Comparison of ENCODE assay signal across 23 mouse cellular contexts in the genomic region with DNA sequence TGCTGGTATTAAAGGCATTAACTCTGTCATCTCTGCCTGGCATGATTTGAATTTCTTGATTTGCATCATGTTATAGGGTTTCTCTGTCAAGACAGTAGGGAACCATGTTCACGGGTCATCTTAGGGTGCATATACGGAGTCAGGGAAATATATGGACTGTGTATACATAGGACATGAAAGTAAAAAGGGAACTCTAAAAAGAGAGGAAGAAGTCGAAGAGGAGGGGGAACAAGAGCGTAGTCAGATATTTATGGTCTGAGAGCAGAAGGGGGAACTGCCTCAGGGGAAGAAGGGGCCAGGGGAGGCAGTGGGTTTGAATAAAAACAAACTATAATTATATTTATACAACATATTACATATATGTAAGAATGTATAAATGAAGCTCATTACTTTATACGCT. TPM values are rescaled to one million over a fixed set of nuclear protein-coding genes. Genes with fewer than 3 reads are reported as not detected.
A peak's percentile ranks its signal among the peaks of the same experiment; 100 is the strongest.
DNase-seq lines count a peak whose midpoint lies in the region; ATAC-seq and TF ChIP-seq lines count a peak whose summit lies in the region.
"Had no signal": no experiment of that assay in that cellular context is flagged by ENCODE, and none has a peak within 500 bp of the region (broad histone marks: within the 10 kb centered on the region; RNA-seq: fewer than 3 reads in every experiment).

No protein-coding gene starts in this region.

- H3K27me3 ChIP-seq in liver, postnatal 0 days (ENCODE audit: insufficient read depth, low read length), result no peaks in the 10 kb centered on the region
- no peaks in the 10 kb centered on the region for H3K27me3 ChIP-seq in small intestine, adult 2 months (ENCODE audit: control insufficient read depth, insufficient read depth, low read length)
- no peaks in the 10 kb centered on the region for H3K27me3 ChIP-seq in embryonic facial prominence, embryonic 10.5 days (replicated peaks; ENCODE audit: low read depth, poor library complexity, severe bottlenecking)
- no peaks in the 10 kb centered on the region for H3K27me3 ChIP-seq in lung, postnatal 0 days (replicated peaks; ENCODE audit: insufficient read depth, low read length)
- no peaks in the 10 kb centered on the region for H3K27me3 ChIP-seq in intestine, postnatal 0 days (replicated peaks; ENCODE audit: control insufficient read depth, insufficient read depth, low read length)
- H3K27me3 ChIP-seq: heart, embryonic 12.5 days; lung, embryonic 15.5 days; midbrain, embryonic 12.5 days had no signal

- no peak for TF ChIP-seq POLR2A in bone marrow, adult 2 months (IDR thresholded peaks at IDR 0.05; ENCODE audit: borderline replicate concordance, control insufficient read depth, low read depth, low read length)
- TF ChIP-seq POLR2A in small intestine, adult 2 months (IDR thresholded peaks at IDR 0.05; ENCODE audit: low read depth, low read length), result no peak

- no peak overlapping the region for H3K4me2 ChIP-seq in liver, postnatal 0 days (ENCODE audit: low read depth, low read length)
- no peak overlapping the region for H3K4me2 ChIP-seq in lung, postnatal 0 days (replicated peaks; ENCODE audit: low read depth, low read length)
- no peak overlapping the region for H3K4me2 ChIP-seq in intestine, postnatal 0 days (replicated peaks; ENCODE audit: low read depth)
- H3K4me2 ChIP-seq: heart, embryonic 12.5 days; kidney, embryonic 15.5 days; lung, embryonic 15.5 days; midbrain, embryonic 12.5 days had no signal

- TF ChIP-seq EP300 in liver, postnatal 0 days (IDR thresholded peaks at IDR 0.05; ENCODE audit: low read depth), result no peak
- TF ChIP-seq EP300 in lung, postnatal 0 days (IDR thresholded peaks at IDR 0.05), result no peak

- peak; percentile 67 for ATAC-seq in granulocyte monocyte progenitor cell, adult 5-6 weeks (replicated peaks; ENCODE audit: poor library complexity, severe bottlenecking)
- ATAC-seq in liver, postnatal 0 days, result no peak
- no peak for ATAC-seq in lung, postnatal 0 days
- ATAC-seq in intestine, postnatal 0 days, result no peak
- ATAC-seq: activated CD4-positive, CD25-positive, alpha-beta regulatory T cell, adult 4 months; forebrain, embryonic 16.5 days; hindbrain, postnatal 0 days had no signal

- no peak for TF ChIP-seq CTCF in bone marrow, adult 2 months (IDR thresholded peaks at IDR 0.05; ENCODE audit: control insufficient read depth, insufficient read depth, low read length)
- no peak for TF ChIP-seq CTCF in liver, postnatal 0 days (IDR thresholded peaks at IDR 0.05; ENCODE audit: low read depth)
- no peak for TF ChIP-seq CTCF in small intestine, adult 2 months (IDR thresholded peaks at IDR 0.05; ENCODE audit: extremely low read depth, insufficient read length, insufficient replicate concordance, low read depth, low read length)
- no peak for TF ChIP-seq CTCF in lung, postnatal 0 days (IDR thresholded peaks at IDR 0.05)
- no peak for TF ChIP-seq CTCF in intestine, postnatal 0 days (IDR thresholded peaks at IDR 0.05; ENCODE audit: low read depth)

- peak overlapping the region; percentile 45; the same call in 1 of the 2 replicates for H3K27ac ChIP-seq in bone marrow, adult 2 months (ENCODE audit: control insufficient read depth, insufficient read depth, low read depth, low read length, poor library complexity)
- H3K27ac ChIP-seq in liver, postnatal 0 days (ENCODE audit: low read depth), result peak overlapping the region; percentile 59
- 0 out of 2 replicates have a peak overlapping the region, but pooled peaks have one; percentile 15 for H3K27ac ChIP-seq in small intestine, adult 2 months (ENCODE audit: insufficient read depth, low read depth, low read length)
- no peak overlapping the region for H3K27ac ChIP-seq in embryonic facial prominence, embryonic 10.5 days (replicated peaks)
- no peak overlapping the region for H3K27ac ChIP-seq in lung, postnatal 0 days (ENCODE audit: low read length)
- H3K27ac ChIP-seq in intestine, postnatal 0 days (ENCODE audit: low read depth, low read length), result no peak overlapping the region
- H3K27ac ChIP-seq: hindbrain, postnatal 0 days; kidney, embryonic 15.5 days; lung, embryonic 15.5 days; midbrain, embryonic 12.5 days had no signal

- DNase-seq in liver, postnatal 0 days, result no peak
- DNase-seq in embryonic facial prominence, embryonic 10.5 days (ENCODE audit: low spot score), result no peak
- no peak for DNase-seq in lung, postnatal 0 days (ENCODE audit: low spot score)
- DNase-seq: adrenal gland, adult 8-10 months; cerebellum, adult 8-10 months; cerebellum, postnatal 36 days; gastrocnemius, postnatal 10 days; heart, adult 11 months; heart, postnatal 14 days; kidney, adult 11 months; kidney, postnatal 4 days; right cerebral cortex, postnatal 14 days had no signal

- H3K4me1 ChIP-seq in bone marrow, adult 2 months (ENCODE audit: control insufficient read depth, insufficient read depth, low read length), result peaks cover 8% of the 10 kb centered on the region
- peaks cover 56% of the 10 kb centered on the region for H3K4me1 ChIP-seq in liver, postnatal 0 days (ENCODE audit: insufficient read depth)
- H3K4me1 ChIP-seq in small intestine, adult 2 months (ENCODE audit: control insufficient read depth, insufficient read depth, insufficient read length, low read length), result no peaks in the 10 kb centered on the region; the same call in 1 of the 2 replicates
- H3K4me1 ChIP-seq in embryonic facial prominence, embryonic 10.5 days, result no peaks in the 10 kb centered on the region
- H3K4me1 ChIP-seq in lung, postnatal 0 days (ENCODE audit: insufficient read depth, low read depth, low read length), result no peaks in the 10 kb centered on the region
- no peaks in the 10 kb centered on the region for H3K4me1 ChIP-seq in intestine, postnatal 0 days (replicated peaks; ENCODE audit: control insufficient read depth, insufficient read depth, low read length)
- H3K4me1 ChIP-seq: lung, embryonic 15.5 days; midbrain, embryonic 12.5 days had no signal

- H3K9ac ChIP-seq in liver, postnatal 0 days (replicated peaks), result no peak overlapping the region
- no peak overlapping the region for H3K9ac ChIP-seq in lung, postnatal 0 days (replicated peaks; ENCODE audit: low read depth)
- no peak overlapping the region for H3K9ac ChIP-seq in intestine, postnatal 0 days (ENCODE audit: low read depth, low read length)
- H3K9ac ChIP-seq: heart, embryonic 12.5 days; kidney, embryonic 15.5 days; lung, embryonic 15.5 days had no signal

- 26% methylated on average over 5 of the region's 5 CpGs for WGBS in bone marrow, adult 2 months
- WGBS in liver, postnatal 0 days (ENCODE audit: insufficient replicate concordance), result 62% methylated on average over 5 of the region's 5 CpGs
- WGBS in small intestine, adult 2 months, result 66% methylated on average over 5 of the region's 5 CpGs
- 90% methylated on average over 5 of the region's 5 CpGs for WGBS in embryonic facial prominence, embryonic 10.5 days
- 74% methylated on average over 5 of the region's 5 CpGs for WGBS in lung, postnatal 0 days
- WGBS in intestine, postnatal 0 days, result 84% methylated on average over 5 of the region's 5 CpGs

- H3K4me3 ChIP-seq in bone marrow, adult 2 months (replicated peaks; ENCODE audit: control insufficient read depth, low read depth, low read length), result no peak overlapping the region
- H3K4me3 ChIP-seq in liver, postnatal 0 days (ENCODE audit: low read depth, low read length), result no peak overlapping the region
- H3K4me3 ChIP-seq in small intestine, adult 2 months (ENCODE audit: low read depth, low read length), result no peak overlapping the region
- no peak overlapping the region for H3K4me3 ChIP-seq in embryonic facial prominence, embryonic 10.5 days
- H3K4me3 ChIP-seq in lung, postnatal 0 days (ENCODE audit: low read depth, low read length), result no peak overlapping the region
- H3K4me3 ChIP-seq in intestine, postnatal 0 days (ENCODE audit: low read depth, low read length), result no peak overlapping the region
- H3K4me3 ChIP-seq: heart, embryonic 12.5 days; kidney, embryonic 15.5 days; lung, embryonic 15.5 days; midbrain, embryonic 12.5 days had no signal

- no peaks in the 10 kb centered on the region for H3K9me3 ChIP-seq in liver, postnatal 0 days (ENCODE audit: low read length)
- H3K9me3 ChIP-seq in embryonic facial prominence, embryonic 10.5 days, result no peaks in the 10 kb centered on the region
- H3K9me3 ChIP-seq in lung, postnatal 0 days (ENCODE audit: low read length), result no peaks in the 10 kb centered on the region
- no peaks in the 10 kb centered on the region for H3K9me3 ChIP-seq in intestine, postnatal 0 days (ENCODE audit: control insufficient read depth)
- H3K9me3 ChIP-seq: kidney, embryonic 15.5 days; lung, embryonic 15.5 days; midbrain, embryonic 12.5 days had no signal

- H3K36me3 ChIP-seq in liver, postnatal 0 days (replicated peaks; ENCODE audit: insufficient read depth, low read length), result no peaks in the 10 kb centered on the region
- H3K36me3 ChIP-seq in small intestine, adult 2 months (ENCODE audit: control insufficient read depth, insufficient read depth, low read length), result no peaks in the 10 kb centered on the region
- 0 out of 2 replicates have a peak, but pooled peaks cover 4% of the 10 kb centered on the region for H3K36me3 ChIP-seq in embryonic facial prominence, embryonic 10.5 days (replicated peaks)
- no peaks in the 10 kb centered on the region for H3K36me3 ChIP-seq in lung, postnatal 0 days (ENCODE audit: insufficient read depth, low read length)
- H3K36me3 ChIP-seq in intestine, postnatal 0 days (ENCODE audit: control insufficient read depth, insufficient read depth), result no peaks in the 10 kb centered on the region
- H3K36me3 ChIP-seq: heart, embryonic 12.5 days; kidney, embryonic 15.5 days; lung, embryonic 15.5 days; midbrain, embryonic 12.5 days had no signal

RNA-seq across cellular contexts. Expression of a gene that starts 8.5 kb away (rescaled TPM):
- polyA plus RNA-seq in bone marrow, adult 2 months (2011; ENCODE audit: insufficient read depth, insufficient read length, low replicate concordance, missing spikeins), result 682 and 801 TPM in 2 replicates
- 1,208 and 1,212 TPM in 2 replicates for total RNA-seq in granulocyte monocyte progenitor cell, adult 5-6 weeks (2014; fragmentation: Nextera tagmentation)
- 1,574 and 1,754 TPM in 2 replicates for total RNA-seq in granulocyte monocyte progenitor cell, adult 5-6 weeks (2017)
- polyA plus RNA-seq in liver, postnatal 0 days (2015; fragmentation: Nextera tagmentation; extraction: Ambion mirVana), result 1,306 and 1,327 TPM in 2 replicates
- polyA plus RNA-seq in small intestine, adult 2 months (2012; rRNA removed), result 156 and 262 TPM in 2 replicates
- 2,636 and 2,772 TPM in 2 replicates for polyA plus RNA-seq in embryonic facial prominence, embryonic 10.5 days (2016; fragmentation: Nextera tagmentation; extraction: Ambion mirVana)
- polyA plus RNA-seq in lung, postnatal 0 days (2015; fragmentation: Nextera tagmentation; extraction: Ambion mirVana), result 1,774 and 1,827 TPM in 2 replicates
- polyA plus RNA-seq in intestine, postnatal 0 days (2015; fragmentation: Nextera tagmentation; extraction: Ambion mirVana), result 1,056 and 1,104 TPM in 2 replicates

RNA-seq across cellular contexts. Expression of a gene that starts 28.7 kb away (rescaled TPM):
- polyA plus RNA-seq in bone marrow, adult 2 months (2011; ENCODE audit: insufficient read depth, insufficient read length, low replicate concordance, missing spikeins), result 13.9 and 24.7 TPM in 2 replicates
- total RNA-seq in granulocyte monocyte progenitor cell, adult 5-6 weeks (2014; fragmentation: Nextera tagmentation), result 18.0 and 23.5 TPM in 2 replicates
- total RNA-seq in granulocyte monocyte progenitor cell, adult 5-6 weeks (2017), result 29.5 and 29.8 TPM in 2 replicates
- polyA plus RNA-seq in liver, postnatal 0 days (2015; fragmentation: Nextera tagmentation; extraction: Ambion mirVana), result 11.5 and 11.8 TPM in 2 replicates
- 3.2 and 5.9 TPM in 2 replicates for polyA plus RNA-seq in small intestine, adult 2 months (2012; rRNA removed)
- 45.4 and 46.8 TPM in 2 replicates for polyA plus RNA-seq in embryonic facial prominence, embryonic 10.5 days (2016; fragmentation: Nextera tagmentation; extraction: Ambion mirVana)
- polyA plus RNA-seq in lung, postnatal 0 days (2015; fragmentation: Nextera tagmentation; extraction: Ambion mirVana), result 21.2 and 22.6 TPM in 2 replicates
- polyA plus RNA-seq in intestine, postnatal 0 days (2015; fragmentation: Nextera tagmentation; extraction: Ambion mirVana), result 13.3 and 16.7 TPM in 2 replicates

Comparison
In these comparisons a context has a peak if more than half of its experiments do, and no peak if none do; other contexts are left out.
1. H3K27ac ChIP-seq: peak in bone marrow, adult 2 months (single experiment), liver, postnatal 0 days (single experiment) and small intestine, adult 2 months (single experiment); none in embryonic facial prominence, embryonic 10.5 days (single experiment), lung, postnatal 0 days (single experiment) and intestine, postnatal 0 days (single experiment).